Mouse (Mus musculus) myocyte (in vitro differentiated cells): ENCODE measurements around the gene Hist1h1t. TPM values are rescaled to one million over a fixed set of nuclear protein-coding genes. Genes with fewer than 3 reads are reported as not detected.

Experiments used
- H3K27me3 ChIP-seq: one replicate; pipeline ENCODE4 v1.6.1; 2011; ENCODE audit not compliant: control insufficient read depth, insufficient read depth, insufficient read length
- H3K36me3 ChIP-seq: one replicate; pipeline ENCODE4 v1.6.1; 2011; ENCODE audit not compliant: control insufficient read depth, insufficient read depth
- H3K4me2 ChIP-seq: one replicate; pipeline ENCODE4 v1.6.1; 2011; ENCODE audit warnings: low read depth, control low read depth
- H3K4me3 ChIP-seq: one replicate; pipeline ENCODE4 v1.5.1; 2011; ENCODE audit warnings: mild to moderate bottlenecking, control low read depth, moderate library complexity
- H3K79me2 ChIP-seq: one replicate; pipeline ENCODE4 v1.6.1; 2011; ENCODE audit not compliant: control insufficient read depth, insufficient read depth
- H3ac ChIP-seq: one replicate; pipeline ENCODE4 v1.6.1; 2011; ENCODE audit not compliant: control insufficient read depth, insufficient read length
- CEBPB ChIP-seq: IDR thresholded peaks from 2 replicates; pipeline ENCODE4 v1.6.1; 2011; ENCODE audit warnings: mild to moderate bottlenecking, moderate library complexity; ENCODE audit not compliant: poor library complexity, insufficient read depth, severe bottlenecking
- E2F4 ChIP-seq: IDR thresholded peaks from one replicate; pipeline ENCODE4 v1.6.1; 2011; ENCODE audit warnings: mild to moderate bottlenecking, control low read depth, moderate library complexity; ENCODE audit not compliant: insufficient read depth
- MAX ChIP-seq: IDR thresholded peaks from one replicate; pipeline ENCODE4 v1.6.1; 2011; ENCODE audit warnings: low read depth, mild to moderate bottlenecking, control low read depth
- MYOD1 ChIP-seq, 3 experiments: IDR thresholded peaks; one replicate each; pipeline ENCODE4 v1.6.1; 2011; ENCODE audit warnings: control low read depth in 2 of 3, low read depth in 2 of 3, mild to moderate bottlenecking in 2 of 3, moderate library complexity in 1 of 3; ENCODE audit not compliant: insufficient read length in 2 of 3, control insufficient read depth in 1 of 3
- MYOG ChIP-seq, 3 experiments: IDR thresholded peaks; one replicate each; pipeline ENCODE4 v1.6.1; 2011; ENCODE audit warnings: control low read depth in 2 of 3, low read depth in 2 of 3, mild to moderate bottlenecking in 2 of 3; ENCODE audit not compliant: insufficient read length in 2 of 3, control insufficient read depth in 1 of 3, insufficient read depth in 1 of 3
- POLR2A ChIP-seq: IDR thresholded peaks from one replicate; pipeline ENCODE4 v1.6.1; 2011; ENCODE audit warnings: low read depth, mild to moderate bottlenecking, control low read depth, moderate library complexity; ENCODE audit not compliant: insufficient read length
- POLR2AphosphoS2 ChIP-seq: IDR thresholded peaks from one replicate; pipeline ENCODE4 v1.6.1; 2011; ENCODE audit warnings: low read depth, control low read depth; ENCODE audit not compliant: insufficient read length
- REST ChIP-seq: IDR thresholded peaks from one replicate; pipeline ENCODE4 v1.6.1; 2011; ENCODE audit warnings: mild to moderate bottlenecking, control low read depth, moderate library complexity; ENCODE audit not compliant: insufficient read depth, insufficient read length
- SRF ChIP-seq: IDR thresholded peaks from one replicate; pipeline ENCODE4 v1.6.1; 2011; ENCODE audit warnings: low read depth; ENCODE audit not compliant: control insufficient read depth, insufficient read length
- TCF12 ChIP-seq: IDR thresholded peaks from one replicate; pipeline ENCODE4 v1.6.1; 2011; ENCODE audit warnings: mild to moderate bottlenecking, control low read depth; ENCODE audit not compliant: poor library complexity, insufficient read depth, severe bottlenecking
- TCF3 ChIP-seq: IDR thresholded peaks from one replicate; pipeline ENCODE4 v1.6.1; 2011; ENCODE audit warnings: low read depth, control low read depth; ENCODE audit not compliant: insufficient read length
- USF1 ChIP-seq: IDR thresholded peaks from one replicate; pipeline ENCODE4 v1.6.1; 2011; ENCODE audit warnings: low read depth, mild to moderate bottlenecking, control low read depth, moderate library complexity
- polyA plus RNA-seq: library from polyadenylated mRNA; unstranded; fragments of >200 nt; fragmentation: generic; extraction: Trizol; gene quantifications from one replicate; pipeline ENCODE4 v1.2.1, GENCODE M21; 2012; ENCODE audit warnings: missing spikeins

The Hist1h1t gene
- polyA plus RNA-seq, 1 experiment, result 0.05 TPM

GRCm38 (mm10) chr13:23725213-23725612, 29.6 kb downstream of the Hist1h1t start:
- Histone ChIP-seq H3K27me3 (no peaks in the 10 kb centered on the region), H3K36me3 (no peaks in the 10 kb centered on the region), H3K79me2 (no peaks in the 10 kb centered on the region), H3K4me2 (no peak overlapping the region), H3ac (no peak overlapping the region), H3K4me3 (no peak overlapping the region)
- no peak for TF ChIP-seq TCF12
- TF ChIP-seq CEBPB, result no peak

GRCm38 (mm10) chr13:23728472-23729191, 33.0 kb downstream of the Hist1h1t start:
- Histone ChIP-seq H3K79me2 (no peaks in the 10 kb centered on the region), H3K36me3 (no peaks in the 10 kb centered on the region), H3ac (no peak overlapping the region), H3K4me2 (no peak overlapping the region), H3K27me3 (no peaks in the 10 kb centered on the region), H3K4me3 (no peak overlapping the region)
- TF ChIP-seq USF1 (no peak), TCF12 (no peak), POLR2AphosphoS2 (no peak), MYOG (IDR thresholded peaks at IDR 0.05; ENCODE audit: control insufficient read depth in 1 of 3, insufficient read depth in 1 of 3, insufficient read length in 2 of 3, low read depth in 2 of 3) (no peak), MAX (no peak), SRF (no peak), MYOD1 (IDR thresholded peaks at IDR 0.05; ENCODE audit: control insufficient read depth in 1 of 3, insufficient read length in 2 of 3, low read depth in 2 of 3) (no peak), REST (no peak), CEBPB (no peak), TCF3 (no peak), POLR2A (no peak), E2F4 (no peak)

GRCm38 (mm10) chr13:23729192-23729525, 33.5 kb downstream of the Hist1h1t start:
- Histone ChIP-seq H3K4me2 (no peak overlapping the region), H3K36me3 (no peaks in the 10 kb centered on the region), H3K79me2 (no peaks in the 10 kb centered on the region), H3ac (no peak overlapping the region), H3K4me3 (no peak overlapping the region), H3K27me3 (no peaks in the 10 kb centered on the region)
- TF ChIP-seq TCF12 (no peak), E2F4 (no peak), POLR2A (no peak), POLR2AphosphoS2 (no peak), MYOG (IDR thresholded peaks at IDR 0.05; ENCODE audit: control insufficient read depth in 1 of 3, insufficient read depth in 1 of 3, insufficient read length in 2 of 3, low read depth in 2 of 3) (no peak), MYOD1 (IDR thresholded peaks at IDR 0.05; ENCODE audit: control insufficient read depth in 1 of 3, insufficient read length in 2 of 3, low read depth in 2 of 3) (no peak), TCF3 (no peak)

- TF ChIP-seq MAX, result no peak
- no peak for TF ChIP-seq USF1
- TF ChIP-seq CEBPB, result no peak
- TF ChIP-seq POLR2A, result no peak
- no peak for TF ChIP-seq REST
- TF ChIP-seq POLR2AphosphoS2, result no peak
- no peak for TF ChIP-seq TCF12
- TF ChIP-seq E2F4, result no peak
- no peak for TF ChIP-seq TCF3
- TF ChIP-seq MYOD1 (IDR thresholded peaks at IDR 0.05; ENCODE audit: control insufficient read depth in 1 of 3, insufficient read length in 2 of 3, low read depth in 2 of 3), result no peak
- no peak for TF ChIP-seq MYOG (IDR thresholded peaks at IDR 0.05; ENCODE audit: control insufficient read depth in 1 of 3, insufficient read depth in 1 of 3, insufficient read length in 2 of 3, low read depth in 2 of 3)
- no peak for TF ChIP-seq SRF
- no peak overlapping the region for H3K4me3 ChIP-seq
Observed at GRCm38 (mm10) chr13:23729706-23730105, 34.1 kb downstream of the Hist1h1t start.

GRCm38 (mm10) chr13:23730479-23730878, 34.9 kb downstream of the Hist1h1t start:
- H3ac ChIP-seq, result no peak overlapping the region
- H3K4me3 ChIP-seq, result no peak overlapping the region
- no peaks in the 10 kb centered on the region for H3K27me3 ChIP-seq
- no peaks in the 10 kb centered on the region for H3K36me3 ChIP-seq
- TF ChIP-seq POLR2AphosphoS2 (no peak), MYOD1 (IDR thresholded peaks at IDR 0.05; ENCODE audit: control insufficient read depth in 1 of 3, insufficient read length in 2 of 3, low read depth in 2 of 3) (no peak), TCF3 (no peak), SRF (no peak)
- H3K4me2 ChIP-seq, result no peak overlapping the region
- H3K79me2 ChIP-seq, result no peaks in the 10 kb centered on the region

More at GRCm38 (mm10) chr13:23729706-23730105, 34.1 kb downstream of the Hist1h1t start:
- Histone ChIP-seq H3K36me3 (no peaks in the 10 kb centered on the region), H3K4me2 (no peak overlapping the region), H3K79me2 (no peaks in the 10 kb centered on the region), H3ac (no peak overlapping the region), H3K27me3 (no peaks in the 10 kb centered on the region)
